Mouse (Mus musculus) neural tube, embryonic 12.5 days (tissue): ENCODE measurements at regions not wholly inside any gene's neighbourhood (a gene's known extent, or its start where the extent isn't known, plus 50 kb on each side); places are given as distances from the start of the nearest gene placed in this dataset.
A peak's percentile ranks its signal among the peaks of the same experiment; 100 is the strongest.

Experiments
- ATAC-seq: fragments of 200-750 bp; cut with Nextera tagmentation; 2 replicates; pipeline ENCODE4 v1.8.0; 2017; ENCODE audit warnings: low read depth, mild to moderate bottlenecking, moderate TSS enrichment, moderate library complexity; ENCODE audit not compliant: low FRiP score
- H3K27ac ChIP-seq: fragments of 300-500 bp; sonication (generic); 2 replicates; pipeline ENCODE4 v1.5.1; 2016
- H3K27me3 ChIP-seq: fragments of 300-500 bp; sonication (generic); replicated peaks from 2 replicates; pipeline ENCODE4 v1.6.1; 2016; ENCODE audit warnings: mild to moderate bottlenecking
- H3K36me3 ChIP-seq: fragments of 300-500 bp; sonication (generic); 2 replicates; pipeline ENCODE4 v1.6.1; 2016; ENCODE audit warnings: mild to moderate bottlenecking
- H3K4me1 ChIP-seq: fragments of 300-500 bp; sonication (generic); 2 replicates; pipeline ENCODE4 v1.6.1; 2016
- H3K4me2 ChIP-seq: fragments of 300-500 bp; sonication (generic); replicated peaks from 2 replicates; pipeline ENCODE4 v1.6.1; 2016; ENCODE audit warnings: mild to moderate bottlenecking
- H3K4me3 ChIP-seq: fragments of 300-500 bp; sonication (generic); 2 replicates; pipeline ENCODE4 v1.5.1; 2016
- H3K9ac ChIP-seq: fragments of 300-500 bp; sonication (generic); 2 replicates; pipeline ENCODE4 v1.6.1; 2016; ENCODE audit warnings: mild to moderate bottlenecking
- H3K9me3 ChIP-seq: fragments of 300-500 bp; sonication (generic); 2 replicates; pipeline ENCODE4 v1.6.1; 2016; ENCODE audit warnings: mild to moderate bottlenecking
- WGBS: fragments of 180-500 bp; shearing (Covaris S2); methylation state at CpG from one replicate; pipeline ENCODE4 v1.1.7; 2016; 5-methylcytosine and 5-hydroxymethylcytosine counted together

DNA sequence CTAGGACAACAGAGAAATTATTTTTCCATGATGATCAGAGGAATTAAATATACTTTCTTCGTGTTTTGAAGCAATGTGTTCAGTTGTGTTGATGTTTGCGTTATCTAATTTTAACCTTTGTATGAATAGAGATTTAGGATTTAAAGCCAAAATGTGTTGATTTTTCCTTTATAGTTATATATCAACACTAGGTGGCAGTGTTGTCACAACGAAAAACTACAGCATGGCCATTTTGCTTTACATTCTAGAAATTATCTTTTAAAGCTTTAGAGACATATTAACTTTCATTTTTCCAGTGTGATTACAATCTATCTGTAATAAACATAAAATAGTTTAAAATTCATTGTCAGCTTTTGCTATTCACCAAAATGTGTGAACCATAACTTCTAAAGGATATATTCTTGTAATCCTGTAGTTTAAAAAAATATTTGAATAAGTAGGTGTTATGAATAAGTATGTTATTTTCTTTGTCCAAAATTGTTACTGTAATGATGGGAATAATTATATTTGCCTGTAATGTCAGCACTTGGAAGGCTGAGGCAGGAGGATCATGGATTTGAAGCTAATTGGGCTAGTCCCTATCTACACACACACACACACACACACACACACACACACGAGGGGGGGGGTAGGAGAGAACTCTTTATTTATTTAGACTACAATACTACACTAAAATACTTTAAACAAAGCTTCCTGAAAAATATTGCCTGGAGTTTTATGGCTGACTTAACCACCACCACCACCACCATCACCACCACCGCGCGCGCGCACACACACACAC lies 95.2 kb upstream of the Defb41 start:
- H3K9ac ChIP-seq = no peak overlapping the region
- peak; percentile 44; the same call in 1 of the 2 replicates for ATAC-seq
- no peak overlapping the region for H3K27ac ChIP-seq
- no peaks in the 10 kb centered on the region for H3K4me1 ChIP-seq
- no peaks in the 10 kb centered on the region for H3K9me3 ChIP-seq
- no peaks in the 10 kb centered on the region for H3K27me3 ChIP-seq
- WGBS = 64% methylated on average over 9 of the region's 9 CpGs
- no peaks in the 10 kb centered on the region for H3K36me3 ChIP-seq
- H3K4me3 ChIP-seq = no peak overlapping the region
- no peak overlapping the region for H3K4me2 ChIP-seq

GRCm38 (mm10) chr1:18338871-18339270 lies 73.9 kb upstream of the Defb41 start:
- 93% methylated on average over 1 of the region's 1 CpGs for WGBS
- no peak overlapping the region for H3K4me3 ChIP-seq

More at GRCm38 (mm10) chr1:18338871-18339270, 73.9 kb upstream of the Defb41 start:
- no peaks in the 10 kb centered on the region for H3K36me3 ChIP-seq
- no peak overlapping the region for H3K27ac ChIP-seq
- H3K27me3 ChIP-seq = no peaks in the 10 kb centered on the region
- H3K4me1 ChIP-seq = no peaks in the 10 kb centered on the region
- H3K4me2 ChIP-seq = no peak overlapping the region
- no peak overlapping the region for H3K9ac ChIP-seq
- H3K9me3 ChIP-seq = no peaks in the 10 kb centered on the region
- no peak for ATAC-seq
